Mouse (Mus musculus) midbrain, postnatal 0 days (tissue): ENCODE data around the gene Iqschfp. TPM values are rescaled to one million over a fixed set of nuclear protein-coding genes. Genes with fewer than 3 reads are reported as not detected.

Experiments used
- ATAC-seq: fragments of 200-750 bp; cut with Nextera tagmentation; 2 replicates; pipeline ENCODE4 v1.8.0; 2017; ENCODE audit warnings: moderate number of reproducible peaks, mild to moderate bottlenecking, moderate TSS enrichment, moderate library complexity; ENCODE audit not compliant: low FRiP score
- DNase-seq: peaks from one replicate; pipeline ENCODE4 v3.0.0-alpha.2; 2015; ENCODE audit warnings: low spot score
- H3K27ac ChIP-seq: fragments of 300-500 bp; sonication (generic); 2 replicates; pipeline ENCODE4 v1.5.1; 2014; ENCODE audit warnings: low read depth, mild to moderate bottlenecking, low read length, mixed read lengths
- H3K27me3 ChIP-seq: fragments of 300-500 bp; sonication (generic); 2 replicates; pipeline ENCODE4 v1.6.1; 2014; ENCODE audit warnings: low read length, control low read depth, mixed read lengths; ENCODE audit not compliant: insufficient read depth
- H3K36me3 ChIP-seq: fragments of 300-500 bp; sonication (generic); 2 replicates; pipeline ENCODE4 v1.6.1; 2014; ENCODE audit warnings: low read length, control low read depth, mixed read lengths; ENCODE audit not compliant: insufficient read depth
- H3K4me1 ChIP-seq: fragments of 300-500 bp; sonication (generic); 2 replicates; pipeline ENCODE4 v1.6.1; 2014; ENCODE audit warnings: mild to moderate bottlenecking, control low read depth, antibody characterized with exemption, low read length, mixed read lengths; ENCODE audit not compliant: insufficient read depth
- H3K4me2 ChIP-seq: fragments of 300-500 bp; sonication (generic); 2 replicates; pipeline ENCODE4 v1.6.1; 2014; ENCODE audit warnings: low read depth, mild to moderate bottlenecking, low read length, mixed read lengths; ENCODE audit not compliant: poor library complexity, severe bottlenecking
- H3K4me3 ChIP-seq: fragments of 300-500 bp; sonication (generic); 2 replicates; pipeline ENCODE4 v1.5.1; 2014; ENCODE audit warnings: low read depth, mild to moderate bottlenecking, low read length, moderate library complexity
- H3K9ac ChIP-seq: fragments of 300-500 bp; sonication (generic); replicated peaks from 2 replicates; pipeline ENCODE4 v1.6.1; 2014; ENCODE audit warnings: mild to moderate bottlenecking, low read length, moderate library complexity, mixed read lengths; ENCODE audit not compliant: poor library complexity, severe bottlenecking
- H3K9me3 ChIP-seq: fragments of 300-500 bp; sonication (generic); 2 replicates; pipeline ENCODE4 v1.6.1; 2016; ENCODE audit warnings: low read length, control low read depth
- CTCF ChIP-seq: IDR thresholded peaks from 2 replicates; pipeline ENCODE4 v1.5.1; 2016; ENCODE audit warnings: antibody characterized with exemption, mild to moderate bottlenecking
- WGBS: fragments of 180-500 bp; shearing (Covaris S2); extraction: QIAGEN DNeasy Blood & Tissue Kit; methylation state at CpG from one replicate; pipeline ENCODE4 v1.1.7; 2014; 5-methylcytosine and 5-hydroxymethylcytosine counted together
- polyA plus RNA-seq: library from polyadenylated mRNA; unstranded; fragments of >200 nt; fragmentation: Nextera tagmentation; extraction: Ambion mirVana; gene quantifications from 2 replicates; pipeline ENCODE4 v1.2.1, GENCODE M21; 2015
- total RNA-seq: library from RNA; depleted of rRNA; stranded (reverse); fragments of >200 nt; gene quantifications from 2 replicates; pipeline ENCODE4 v1.2.3, GENCODE M21; 2014

Gene Iqschfp
- total and polyA plus RNA-seq, 2 experiments from 2014 or later = 4.5 to 5.7 TPM

DNA sequence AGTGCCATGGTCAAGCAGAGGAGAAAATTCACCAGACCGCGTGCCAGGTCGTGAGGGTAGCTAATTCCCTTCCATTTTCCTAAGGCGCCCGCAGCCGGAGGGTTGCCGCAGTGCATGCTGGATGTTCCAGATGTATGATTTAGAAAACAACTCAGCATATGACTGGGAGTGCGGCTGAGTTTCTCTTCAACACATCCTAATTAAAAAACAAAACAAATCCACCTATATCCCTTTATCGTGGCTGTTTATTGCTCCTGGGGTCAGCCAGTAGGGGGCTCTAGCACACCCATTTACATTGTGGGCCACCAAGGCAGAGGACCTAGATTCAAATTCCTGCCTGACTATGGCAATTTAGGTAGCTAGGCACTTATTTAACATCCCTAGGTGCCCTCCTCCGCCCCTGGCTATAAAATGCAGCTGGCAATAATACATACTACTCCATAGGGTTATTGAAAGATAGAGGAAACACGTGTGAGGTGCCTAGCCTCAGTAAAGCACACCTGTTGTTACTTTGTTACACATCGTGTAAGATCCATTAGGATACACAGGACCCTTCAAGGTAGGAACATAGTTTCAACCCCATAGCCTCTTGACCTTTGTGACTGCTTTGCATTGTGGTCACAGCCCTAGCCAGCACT, 690.2 kb downstream of the Iqschfp start:
- Histone ChIP-seq H3K9ac (no peak overlapping the region), H3K27me3 (no peaks in the 10 kb centered on the region), H3K4me3 (no peak overlapping the region), H3K9me3 (no peaks in the 10 kb centered on the region), H3K4me1 (no peaks in the 10 kb centered on the region), H3K27ac (no peak overlapping the region), H3K4me2 (0 out of 2 replicates have a peak overlapping the region, but pooled peaks have one; percentile 21), H3K36me3 (no peaks in the 10 kb centered on the region)
- peak; percentile 54 for TF ChIP-seq CTCF
- WGBS = 69% methylated on average over 12 of the region's 12 CpGs
- DNase-seq = no peak
- no peak; the same call in 1 of the 2 replicates for ATAC-seq

- ATAC-seq (no peak), DNase-seq (no peak)
- Histone ChIP-seq H3K27ac (peak overlapping the region; percentile 59; the same call in 1 of the 2 replicates), H3K4me1 (no peaks in the 10 kb centered on the region), H3K4me2 (peak overlapping the region; percentile 21), H3K4me3 (no peak overlapping the region), H3K9ac (0 out of 2 replicates have a peak overlapping the region, but pooled peaks have one; percentile 24), H3K9me3 (no peaks in the 10 kb centered on the region), H3K27me3 (no peaks in the 10 kb centered on the region), H3K36me3 (no peaks in the 10 kb centered on the region)
- WGBS = 13% methylated on average over 14 of the region's 14 CpGs
- TF ChIP-seq CTCF = no peak
Observed at GRCm38 (mm10) chr3:68583031-68583693, 691.1 kb downstream of the Iqschfp start.

DNA sequence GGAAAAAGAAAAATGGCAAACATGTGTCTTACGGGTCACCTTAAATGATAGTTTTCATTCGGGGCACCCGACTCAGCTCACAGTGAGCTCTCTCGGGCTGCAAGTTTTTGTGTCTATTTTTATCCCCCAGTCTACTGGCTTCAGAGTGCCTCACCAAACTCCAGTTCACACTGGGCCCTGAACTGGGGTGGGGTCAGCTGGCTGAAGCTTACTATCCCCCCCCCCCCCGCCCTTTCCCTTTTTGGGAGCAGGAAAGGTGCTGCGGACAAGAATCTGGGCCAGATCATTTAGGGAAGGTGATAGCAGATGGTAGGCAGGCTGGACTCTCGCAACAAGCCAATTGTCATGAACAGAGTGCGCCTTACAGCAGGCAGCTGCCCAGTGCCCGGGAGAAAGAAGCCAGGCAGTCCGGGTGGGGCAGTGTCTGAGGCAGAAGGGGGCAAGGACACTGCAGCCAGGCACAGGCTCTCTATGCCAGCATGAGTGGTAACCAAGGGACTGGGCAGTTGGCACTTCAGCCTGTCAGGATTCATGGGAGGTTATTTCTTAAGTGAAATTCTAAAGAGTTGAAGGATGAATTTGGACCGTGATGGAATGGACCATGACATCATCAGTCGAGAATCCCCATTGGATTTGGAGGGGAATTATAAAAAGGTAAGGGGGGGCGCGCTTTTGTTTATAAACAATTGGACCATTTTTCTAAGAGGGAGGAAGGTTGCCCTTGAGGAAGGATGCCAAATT, 691.9 kb downstream of the Iqschfp start:
- Histone ChIP-seq H3K4me3 (no peak overlapping the region), H3K27ac (peak overlapping the region; percentile 59), H3K9ac (no peak overlapping the region), H3K36me3 (no peaks in the 10 kb centered on the region), H3K27me3 (no peaks in the 10 kb centered on the region), H3K9me3 (no peaks in the 10 kb centered on the region), H3K4me2 (peak overlapping the region; percentile 21), H3K4me1 (no peaks in the 10 kb centered on the region)
- WGBS = 29% methylated on average over 14 of the region's 14 CpGs
- DNase-seq (peak; percentile 68), ATAC-seq (peak; percentile 70)
- no peak for TF ChIP-seq CTCF

DNA sequence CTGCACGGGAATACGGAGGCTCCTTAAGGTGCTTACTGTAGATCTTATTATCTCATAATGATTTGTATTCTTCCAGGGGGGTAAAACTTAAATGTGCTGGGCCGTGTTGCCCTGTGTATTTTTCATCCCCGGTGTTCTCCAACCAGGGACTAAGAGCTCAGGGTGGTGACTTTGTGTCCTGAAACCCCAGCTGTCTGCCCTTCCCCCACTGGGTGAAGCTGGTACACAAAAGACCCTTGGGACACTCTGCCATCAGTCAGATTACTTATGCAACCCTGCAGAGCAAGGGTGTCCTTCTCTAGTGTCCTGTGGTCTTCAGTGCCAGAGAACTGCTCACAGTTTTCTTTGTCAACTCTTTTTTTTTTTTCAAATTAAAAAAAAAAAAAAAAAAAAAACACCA, 693.2 kb downstream of the Iqschfp start:
- Histone ChIP-seq H3K4me2 (no peak overlapping the region), H3K36me3 (no peaks in the 10 kb centered on the region), H3K27me3 (no peaks in the 10 kb centered on the region), H3K9me3 (no peaks in the 10 kb centered on the region), H3K4me3 (no peak overlapping the region), H3K9ac (no peak overlapping the region), H3K27ac (no peak overlapping the region), H3K4me1 (no peaks in the 10 kb centered on the region)
- ATAC-seq (no peak), DNase-seq (no peak)
- WGBS = 62% methylated on average over 4 of the region's 4 CpGs
- no peak for TF ChIP-seq CTCF

DNA sequence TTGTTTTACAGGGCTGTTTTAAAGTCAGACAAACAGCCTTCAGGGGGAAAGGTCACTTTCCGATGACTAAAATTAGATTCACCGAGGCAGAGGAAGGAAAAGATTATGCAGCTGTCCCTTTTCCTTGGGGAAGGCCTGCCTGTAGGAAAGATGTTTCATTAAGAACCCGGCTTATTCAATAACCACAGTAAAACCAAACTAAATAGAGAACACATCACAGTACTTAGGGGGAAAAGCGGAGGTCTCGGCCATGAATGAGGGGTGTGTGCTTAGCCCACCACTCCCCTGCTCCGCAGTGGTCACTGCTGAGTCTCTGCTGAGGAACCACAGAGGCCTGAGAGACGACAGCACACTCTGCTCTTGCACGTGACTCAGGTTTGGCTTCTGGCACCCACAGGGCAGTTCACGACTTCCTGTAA, 694.6 kb downstream of the Iqschfp start:
- H3K4me3 ChIP-seq = no peak overlapping the region
- no peaks in the 10 kb centered on the region for H3K36me3 ChIP-seq
- no peaks in the 10 kb centered on the region for H3K9me3 ChIP-seq
- ATAC-seq (no peak), DNase-seq (no peak)
- H3K4me2 ChIP-seq = no peak overlapping the region
- no peaks in the 10 kb centered on the region for H3K4me1 ChIP-seq
- no peaks in the 10 kb centered on the region for H3K27me3 ChIP-seq
- no peak for TF ChIP-seq CTCF
- no peak overlapping the region for H3K9ac ChIP-seq
- WGBS = 41% methylated on average over 9 of the region's 9 CpGs
- H3K27ac ChIP-seq = no peak overlapping the region
